Mouse (Mus musculus) heart, embryonic 16.5 days (tissue): ENCODE measurements around the gene Nckap5. TPM values are rescaled to one million over a fixed set of nuclear protein-coding genes. Genes with fewer than 3 reads are reported as not detected.

Experiments
- ATAC-seq: fragments of 200-750 bp; cut with Nextera tagmentation; replicated peaks from 2 replicates; pipeline ENCODE4 v1.8.0; 2017; ENCODE audit warnings: moderate number of reproducible peaks; ENCODE audit not compliant: insufficient read depth, low FRiP score; ENCODE audit errors: extremely low read depth
- H3K27ac ChIP-seq: fragments of 300-500 bp; sonication (generic); 2 replicates; pipeline ENCODE4 v1.5.1; 2014; ENCODE audit warnings: mild to moderate bottlenecking, low read length, control low read depth, moderate library complexity
- H3K27me3 ChIP-seq: fragments of 300-500 bp; sonication (generic); 2 replicates; pipeline ENCODE4 v1.6.1; 2014; ENCODE audit warnings: low read length, mixed read lengths; ENCODE audit not compliant: control insufficient read depth, insufficient read depth
- H3K36me3 ChIP-seq: fragments of 300-500 bp; sonication (generic); 2 replicates; pipeline ENCODE4 v1.6.1; 2014; ENCODE audit not compliant: control insufficient read depth, insufficient read depth
- H3K4me1 ChIP-seq: fragments of 300-500 bp; sonication (generic); 2 replicates; pipeline ENCODE4 v1.6.1; 2014; ENCODE audit warnings: low read length, mixed read lengths; ENCODE audit not compliant: control insufficient read depth, insufficient read depth
- H3K4me2 ChIP-seq: fragments of 300-500 bp; sonication (generic); 2 replicates; pipeline ENCODE4 v1.6.1; 2014; ENCODE audit warnings: low read depth, mild to moderate bottlenecking, control low read depth, low read length
- H3K4me3 ChIP-seq: fragments of 300-500 bp; sonication (generic); 2 replicates; pipeline ENCODE4 v1.5.1; 2014; ENCODE audit warnings: mild to moderate bottlenecking, control low read depth, low read length
- H3K9ac ChIP-seq: fragments of 300-500 bp; sonication (generic); 2 replicates; pipeline ENCODE4 v1.6.1; 2014; ENCODE audit warnings: low read length, control low read depth
- H3K9me3 ChIP-seq: fragments of 300-500 bp; sonication (generic); replicated peaks from 2 replicates; pipeline ENCODE4 v1.6.1; 2016; ENCODE audit warnings: low read length; ENCODE audit not compliant: control insufficient read depth
- WGBS: fragments of 180-500 bp; shearing (Covaris S2); extraction: QIAGEN DNeasy Blood & Tissue Kit; methylation state at CpG from one replicate; pipeline ENCODE4 v1.1.7; 2014; 5-methylcytosine and 5-hydroxymethylcytosine counted together
- polyA plus RNA-seq: library from polyadenylated mRNA; unstranded; fragments of >200 nt; fragmentation: Nextera tagmentation; extraction: Ambion mirVana; gene quantifications from 2 replicates; pipeline ENCODE4 v1.2.1, GENCODE M21; 2015

Gene Nckap5
- polyA plus RNA-seq, 1 experiment from 2014 or later: 8.0 TPM

GRCm38 (mm10) chr1:126573714-126574113, 256.9 kb downstream of the Nckap5 start:
- H3K36me3 ChIP-seq: no peaks in the 10 kb centered on the region
- ATAC-seq: no peak
- 70% methylated on average over 3 of the region's 3 CpGs for WGBS

GRCm38 (mm10) chr1:126573097-126573496, 257.5 kb downstream of the Nckap5 start:
- Histone ChIP-seq H3K9ac (no peak overlapping the region), H3K27me3 (no peaks in the 10 kb centered on the region), H3K27ac (no peak overlapping the region), H3K9me3 (no peaks in the 10 kb centered on the region), H3K4me2 (no peak overlapping the region), H3K36me3 (no peaks in the 10 kb centered on the region), H3K4me1 (peaks cover 2% of the 10 kb centered on the region; the same call in 1 of the 2 replicates), H3K4me3 (no peak overlapping the region)
- ATAC-seq: no peak
- WGBS: 79% methylated on average over 2 of the region's 2 CpGs

More at GRCm38 (mm10) chr1:126573714-126574113, 256.9 kb downstream of the Nckap5 start:
- Histone ChIP-seq H3K27ac (no peak overlapping the region), H3K4me3 (no peak overlapping the region), H3K4me1 (peaks cover 6% of the 10 kb centered on the region; the same call in 1 of the 2 replicates), H3K4me2 (no peak overlapping the region), H3K9me3 (no peaks in the 10 kb centered on the region), H3K9ac (no peak overlapping the region), H3K27me3 (no peaks in the 10 kb centered on the region)

- Histone ChIP-seq H3K9me3 (no peaks in the 10 kb centered on the region), H3K4me3 (no peak overlapping the region), H3K36me3 (no peaks in the 10 kb centered on the region), H3K9ac (no peak overlapping the region), H3K4me1 (no peaks in the 10 kb centered on the region), H3K27me3 (no peaks in the 10 kb centered on the region), H3K4me2 (no peak overlapping the region), H3K27ac (no peak overlapping the region)
- WGBS: 71% methylated on average over 6 of the region's 6 CpGs
- ATAC-seq: no peak
Measured at GRCm38 (mm10) chr1:126569611-126570238, 260.9 kb downstream of the Nckap5 start.

GRCm38 (mm10) chr1:126568520-126569197, 261.9 kb downstream of the Nckap5 start:
- Histone ChIP-seq H3K4me1 (no peaks in the 10 kb centered on the region), H3K4me3 (no peak overlapping the region), H3K4me2 (no peak overlapping the region), H3K9me3 (no peaks in the 10 kb centered on the region), H3K27ac (no peak overlapping the region), H3K9ac (no peak overlapping the region), H3K36me3 (no peaks in the 10 kb centered on the region), H3K27me3 (no peaks in the 10 kb centered on the region)
- ATAC-seq: no peak
- WGBS: 89% methylated on average over 8 of the region's 8 CpGs

GRCm38 (mm10) chr1:126565151-126565725, 265.4 kb downstream of the Nckap5 start:
- H3K36me3 ChIP-seq: no peaks in the 10 kb centered on the region
- H3K27ac ChIP-seq: no peak overlapping the region
- WGBS: 64% methylated on average over 3 of the region's 3 CpGs
- no peak overlapping the region for H3K4me3 ChIP-seq
- H3K9ac ChIP-seq: no peak overlapping the region
- no peaks in the 10 kb centered on the region for H3K4me1 ChIP-seq
- no peak overlapping the region for H3K4me2 ChIP-seq
- H3K27me3 ChIP-seq: no peaks in the 10 kb centered on the region
- H3K9me3 ChIP-seq: no peaks in the 10 kb centered on the region
- ATAC-seq: no peak

- Histone ChIP-seq H3K27me3 (no peaks in the 10 kb centered on the region), H3K27ac (no peak overlapping the region), H3K9me3 (no peaks in the 10 kb centered on the region), H3K9ac (no peak overlapping the region), H3K4me2 (no peak overlapping the region), H3K4me3 (no peak overlapping the region), H3K36me3 (no peaks in the 10 kb centered on the region), H3K4me1 (no peaks in the 10 kb centered on the region)
- no peak for ATAC-seq
- 81% methylated on average over 7 of the region's 7 CpGs for WGBS
Measured at GRCm38 (mm10) chr1:126560931-126561330, 269.7 kb downstream of the Nckap5 start.

GRCm38 (mm10) chr1:126557791-126558294, 272.8 kb downstream of the Nckap5 start:
- H3K4me2 ChIP-seq: no peak overlapping the region
- no peaks in the 10 kb centered on the region for H3K9me3 ChIP-seq
- ATAC-seq: no peak
- no peaks in the 10 kb centered on the region for H3K36me3 ChIP-seq
- no peaks in the 10 kb centered on the region for H3K4me1 ChIP-seq
- no peak overlapping the region for H3K27ac ChIP-seq
- H3K4me3 ChIP-seq: no peak overlapping the region
- no peaks in the 10 kb centered on the region for H3K27me3 ChIP-seq
- 86% methylated on average over 12 of the region's 12 CpGs for WGBS
- no peak overlapping the region for H3K9ac ChIP-seq

GRCm38 (mm10) chr1:126547979-126548378, 282.6 kb downstream of the Nckap5 start:
- H3K27ac ChIP-seq: no peak overlapping the region
- H3K9ac ChIP-seq: no peak overlapping the region
- no peaks in the 10 kb centered on the region for H3K36me3 ChIP-seq
- H3K4me1 ChIP-seq: 0 out of 2 replicates have a peak, but pooled peaks cover 2% of the 10 kb centered on the region
- H3K4me3 ChIP-seq: no peak overlapping the region
- 80% methylated on average over 7 of the region's 7 CpGs for WGBS
- H3K27me3 ChIP-seq: no peaks in the 10 kb centered on the region
- no peaks in the 10 kb centered on the region for H3K9me3 ChIP-seq
- H3K4me2 ChIP-seq: no peak overlapping the region
- ATAC-seq: no peak

GRCm38 (mm10) chr1:126544471-126544870, 286.1 kb downstream of the Nckap5 start:
- 0 out of 2 replicates have a peak, but pooled peaks cover 2% of the 10 kb centered on the region for H3K4me1 ChIP-seq
- H3K9me3 ChIP-seq: no peaks in the 10 kb centered on the region
- no peaks in the 10 kb centered on the region for H3K36me3 ChIP-seq
- H3K4me3 ChIP-seq: no peak overlapping the region
- H3K9ac ChIP-seq: no peak overlapping the region
- no peaks in the 10 kb centered on the region for H3K27me3 ChIP-seq
- H3K4me2 ChIP-seq: no peak overlapping the region
- no peak overlapping the region for H3K27ac ChIP-seq
- ATAC-seq: no peak
- WGBS: 51% methylated on average over 4 of the region's 4 CpGs
